Mouse (Mus musculus) erythroblast, embryonic 14.5 days (primary cell): ENCODE measurements around the gene Setx. TPM values are rescaled to one million over a fixed set of nuclear protein-coding genes. Genes with fewer than 3 reads are reported as not detected.

Experiments
- H3K27me3 ChIP-seq: 2 replicates; pipeline ENCODE4 v1.6.1; 2012; ENCODE audit warnings: inconsistent platforms; ENCODE audit not compliant: control insufficient read depth
- H3K36me3 ChIP-seq: 2 replicates; pipeline ENCODE4 v1.6.1; 2012; ENCODE audit warnings: mild to moderate bottlenecking, inconsistent platforms; ENCODE audit not compliant: control insufficient read depth
- H3K4me1 ChIP-seq: 2 replicates; pipeline ENCODE4 v1.6.1; 2012; ENCODE audit warnings: inconsistent platforms; ENCODE audit not compliant: control insufficient read depth
- H3K4me3 ChIP-seq: replicated peaks from 2 replicates; pipeline ENCODE3; 2012; ENCODE audit warnings: moderate library complexity, mild to moderate bottlenecking, inconsistent platforms
- H3K9me3 ChIP-seq: 2 replicates; pipeline ENCODE4 v1.6.1; 2012; ENCODE audit warnings: low read length, inconsistent platforms, mixed read lengths; ENCODE audit not compliant: control insufficient read depth
- GATA1 ChIP-seq: IDR thresholded peaks from 2 replicates; pipeline ENCODE4 v1.6.1; 2012; ENCODE audit warnings: low read length, inconsistent platforms, mixed read lengths
- TAL1 ChIP-seq: IDR thresholded peaks from 3 replicates; pipeline ENCODE4 v1.6.1; 2012; ENCODE audit warnings: low read length, inconsistent platforms, mixed read lengths
- polyA plus RNA-seq: library from polyadenylated mRNA; stranded (reverse); fragments of >175 nt; gene quantifications from 2 replicates; pipeline ENCODE4 v1.2.3, GENCODE M21; 2012

Gene Setx
- polyA plus RNA-seq, 1 experiment, result 0.10 TPM

DNA sequence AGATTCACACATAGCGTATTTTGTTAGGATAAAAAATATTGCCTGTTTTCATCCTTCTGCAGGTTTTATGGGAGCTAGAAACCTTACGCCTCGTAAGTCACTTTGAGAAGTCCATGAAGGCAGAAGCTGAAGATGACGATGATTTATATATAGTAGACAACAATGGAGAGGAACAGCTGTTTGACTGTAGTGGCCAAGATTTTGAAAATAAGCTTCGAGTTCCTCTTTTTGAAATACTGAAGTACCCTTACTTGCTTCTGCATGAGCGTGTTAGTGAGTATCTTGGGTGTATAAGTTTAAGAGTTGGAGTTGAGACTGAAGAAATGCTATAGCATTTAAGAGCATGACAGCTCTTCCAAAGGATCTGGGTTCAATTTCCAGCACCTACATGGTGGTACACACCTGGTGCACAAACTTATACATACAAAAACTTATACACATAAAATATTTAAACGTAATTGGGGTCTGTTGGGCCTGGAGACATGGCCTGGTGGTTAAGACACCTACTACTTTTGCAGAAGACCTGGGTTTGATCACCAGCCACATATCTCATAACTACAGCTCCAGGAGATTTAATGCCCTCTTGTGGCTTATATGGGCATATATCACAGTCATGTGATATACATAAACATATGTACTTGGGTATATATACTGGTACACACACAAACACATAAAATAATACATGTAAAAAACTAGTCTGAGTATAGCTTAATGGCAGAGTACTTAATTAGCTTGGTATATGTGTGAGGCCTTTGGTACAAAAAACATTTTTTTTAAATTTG is 6.3 kb downstream of the Setx start:
- Histone ChIP-seq H3K9me3 (no peaks in the 10 kb centered on the region), H3K4me3 (no peak overlapping the region), H3K36me3 (peaks cover 57% of the 10 kb centered on the region), H3K4me1 (peaks cover 12% of the 10 kb centered on the region), H3K27me3 (no peaks in the 10 kb centered on the region)
- TF ChIP-seq TAL1 (no peak), GATA1 (no peak)

GRCm38 (mm10) chr2:29135161-29135560 is 11.2 kb downstream of the Setx start:
- no peaks in the 10 kb centered on the region for H3K27me3 ChIP-seq

DNA sequence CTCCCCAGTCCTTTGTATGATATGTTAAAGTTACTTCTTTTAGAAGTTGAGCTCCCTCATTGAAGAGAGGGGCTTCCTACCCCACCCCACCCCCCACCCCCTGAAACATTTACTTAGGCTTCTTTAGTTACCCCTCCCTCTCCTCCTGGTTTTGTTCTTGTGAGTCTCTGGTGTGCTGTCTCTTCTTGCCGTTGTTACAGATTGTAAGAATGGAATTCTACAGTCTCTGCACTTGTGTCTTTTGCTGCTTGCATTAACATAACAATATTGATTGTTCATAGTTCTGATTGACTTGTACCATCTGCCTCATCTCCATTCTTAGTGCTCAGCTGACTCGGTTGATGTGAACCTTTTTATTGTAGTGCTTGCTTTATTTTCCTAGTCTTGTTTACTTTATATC is 28.0 kb downstream of the Setx start:
- no peaks in the 10 kb centered on the region for H3K4me1 ChIP-seq
- no peaks in the 10 kb centered on the region for H3K27me3 ChIP-seq
- H3K4me3 ChIP-seq, result no peak overlapping the region
- TF ChIP-seq TAL1, result no peak
- peaks cover 67% of the 10 kb centered on the region for H3K36me3 ChIP-seq
- no peaks in the 10 kb centered on the region for H3K9me3 ChIP-seq

More at GRCm38 (mm10) chr2:29135161-29135560, 11.2 kb downstream of the Setx start:
- H3K4me3 ChIP-seq, result no peak overlapping the region
- H3K4me1 ChIP-seq, result no peaks in the 10 kb centered on the region
- TF ChIP-seq TAL1 (no peak), GATA1 (no peak)
- H3K36me3 ChIP-seq, result peaks cover 53% of the 10 kb centered on the region
- no peaks in the 10 kb centered on the region for H3K9me3 ChIP-seq

DNA sequence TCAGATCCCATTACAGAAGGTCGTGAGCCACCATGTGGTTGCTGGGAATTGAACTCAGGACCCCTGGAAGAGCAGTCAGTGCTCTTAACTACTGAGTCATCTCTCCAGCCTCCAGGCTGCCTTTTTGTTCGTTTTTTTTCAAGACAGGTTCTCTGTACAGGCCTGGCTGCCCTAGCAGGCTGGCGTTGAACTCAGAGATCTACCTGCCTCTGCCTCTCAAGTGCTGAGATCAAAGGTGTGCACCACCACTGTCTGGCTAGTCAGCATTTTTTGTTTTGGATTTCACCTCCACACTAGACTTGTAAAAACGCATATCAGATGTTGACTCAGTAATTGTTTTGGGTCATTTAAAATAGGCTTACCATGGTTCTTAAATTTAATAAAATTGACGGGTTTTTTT is 44.1 kb downstream of the Setx start:
- Histone ChIP-seq H3K4me1 (no peaks in the 10 kb centered on the region), H3K36me3 (peaks cover 71% of the 10 kb centered on the region)

DNA sequence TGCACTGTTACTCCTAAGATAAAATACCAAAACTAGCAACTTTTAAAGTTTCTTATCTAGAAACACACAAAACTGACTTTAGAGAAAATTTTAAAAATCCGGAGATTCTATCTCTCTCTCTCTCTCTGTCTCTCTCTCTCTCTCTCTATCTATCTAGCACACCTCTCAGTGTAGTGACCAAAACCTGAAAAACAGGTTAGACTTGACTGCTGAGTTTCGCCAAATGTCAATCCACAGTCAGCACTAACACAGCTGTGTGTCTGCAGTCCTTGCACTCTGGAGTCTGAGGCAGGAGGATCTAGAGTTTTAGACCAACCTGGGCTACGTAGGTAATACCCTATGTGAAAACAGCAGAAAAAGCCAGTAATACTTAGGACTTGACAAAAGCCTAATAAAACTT is 50.9 kb downstream of the Setx start:
- H3K4me1 ChIP-seq, result no peaks in the 10 kb centered on the region
- no peaks in the 10 kb centered on the region for H3K27me3 ChIP-seq
- no peak overlapping the region for H3K4me3 ChIP-seq
- TF ChIP-seq TAL1, result no peak
- TF ChIP-seq GATA1, result no peak
- peaks cover 76% of the 10 kb centered on the region for H3K36me3 ChIP-seq
- no peaks in the 10 kb centered on the region for H3K9me3 ChIP-seq

More for the DNA sequence above, 44.1 kb downstream of the Setx start:
- H3K9me3 ChIP-seq, result no peaks in the 10 kb centered on the region
- no peak overlapping the region for H3K4me3 ChIP-seq
- no peaks in the 10 kb centered on the region for H3K27me3 ChIP-seq
- TF ChIP-seq TAL1 (no peak), GATA1 (no peak)

DNA sequence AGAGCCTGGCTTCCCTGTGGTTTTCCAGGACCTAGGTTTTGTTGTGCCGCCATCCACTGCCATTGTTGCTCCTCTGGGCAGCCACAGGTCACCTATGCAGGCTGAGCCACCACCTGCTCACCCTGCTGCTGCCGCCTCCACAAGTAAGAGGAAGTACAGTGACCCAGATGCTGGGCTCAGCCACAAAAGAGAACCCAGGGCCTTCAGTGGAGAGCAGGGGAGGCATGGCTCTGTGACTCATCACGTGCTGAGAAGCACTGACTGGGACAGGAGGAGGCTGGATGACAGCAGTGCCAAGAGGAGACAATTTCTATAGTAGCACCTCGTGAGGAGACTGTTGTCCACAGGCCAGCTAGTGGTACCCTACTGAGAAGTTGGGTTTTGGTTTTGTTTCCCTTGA is 55.8 kb downstream of the Setx start:
- H3K4me3 ChIP-seq, result no peak overlapping the region
- no peaks in the 10 kb centered on the region for H3K9me3 ChIP-seq
- no peaks in the 10 kb centered on the region for H3K4me1 ChIP-seq
- H3K36me3 ChIP-seq, result peaks cover 53% of the 10 kb centered on the region
- H3K27me3 ChIP-seq, result no peaks in the 10 kb centered on the region
- TF ChIP-seq GATA1 (no peak), TAL1 (no peak)

GRCm38 (mm10) chr2:29181111-29181510 is 57.1 kb downstream of the Setx start:
- H3K27me3 ChIP-seq, result no peaks in the 10 kb centered on the region; the same call in 1 of the 2 replicates
- no peak overlapping the region for H3K4me3 ChIP-seq
- no peaks in the 10 kb centered on the region for H3K4me1 ChIP-seq
- H3K36me3 ChIP-seq, result peaks cover 46% of the 10 kb centered on the region
- TF ChIP-seq GATA1 (no peak), TAL1 (no peak)
- H3K9me3 ChIP-seq, result no peaks in the 10 kb centered on the region

GRCm38 (mm10) chr2:29183266-29183924 is 59.4 kb downstream of the Setx start:
- Histone ChIP-seq H3K9me3 (no peaks in the 10 kb centered on the region), H3K4me3 (no peak overlapping the region), H3K27me3 (no peaks in the 10 kb centered on the region; the same call in 1 of the 2 replicates), H3K4me1 (no peaks in the 10 kb centered on the region), H3K36me3 (peaks cover 27% of the 10 kb centered on the region)
- TF ChIP-seq TAL1 (no peak), GATA1 (no peak)

DNA sequence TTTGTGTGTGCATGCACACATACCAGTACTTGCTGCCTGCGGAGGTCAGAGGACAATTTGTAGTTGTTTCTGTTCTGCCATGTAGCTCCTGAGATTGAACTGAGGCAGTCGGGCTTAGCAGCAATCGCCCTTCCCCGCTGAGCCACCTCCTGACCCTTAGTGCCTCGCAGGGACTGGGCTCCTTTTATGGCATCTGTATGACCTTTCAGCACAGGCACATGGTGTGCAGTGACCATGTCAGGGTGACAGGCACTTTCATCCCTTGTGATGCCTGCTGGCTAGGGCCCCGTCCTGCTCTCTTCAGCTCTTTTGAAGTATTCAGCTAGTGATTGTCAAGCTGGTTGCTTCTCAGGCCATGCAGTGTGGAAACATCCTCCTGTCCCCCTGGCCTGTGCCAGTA is 62.2 kb downstream of the Setx start:
- TF ChIP-seq GATA1, result no peak
- H3K4me3 ChIP-seq, result no peak overlapping the region
- no peaks in the 10 kb centered on the region; the same call in 1 of the 2 replicates for H3K27me3 ChIP-seq
- no peaks in the 10 kb centered on the region for H3K9me3 ChIP-seq
- H3K4me1 ChIP-seq, result no peaks in the 10 kb centered on the region
- no peaks in the 10 kb centered on the region; the same call in none of the 2 replicates for H3K36me3 ChIP-seq
